Mouse (Mus musculus): ENCODE measurements at regions not wholly inside any gene's neighbourhood (a gene's known extent, or its start where the extent isn't known, plus 50 kb on each side); places are given as distances from the start of the nearest gene placed in this dataset.

GRCm38 (mm10) chr6:93395952-93396351 is 452.7 kb upstream of the Adamts9 start:
- intact Hi-C loops (cut with DNase I): no loop called here
- DNase-seq: no peak

DNA sequence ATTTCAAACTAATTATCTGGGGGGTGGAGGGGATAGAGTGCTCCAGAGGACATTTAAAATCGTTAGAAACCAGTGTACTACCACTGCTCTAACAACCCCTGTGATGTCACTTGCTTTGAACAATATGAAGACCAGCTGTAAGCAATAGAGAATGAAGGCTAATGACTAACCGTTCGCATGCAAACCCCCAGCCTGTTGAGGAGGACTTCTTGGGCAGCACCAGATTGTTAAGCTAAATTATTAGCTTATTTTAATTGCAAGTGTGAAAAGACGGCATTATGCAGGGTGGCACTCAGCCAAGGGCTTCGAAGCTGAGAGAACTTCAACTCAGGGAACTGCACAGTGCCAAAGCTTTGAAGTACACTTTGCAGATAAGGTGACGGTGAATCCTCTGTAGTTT is 452.0 kb upstream of the Adamts9 start:
- peak; percentile 29 for DNase-seq
- intact Hi-C loops (cut with DNase I): no loop called here

GRCm38 (mm10) chr6:93393551-93393950 is 450.3 kb upstream of the Adamts9 start:
- intact Hi-C loops (cut with DNase I): no loop called here
- no peak for DNase-seq

GRCm38 (mm10) chr6:93392402-93392801 is 449.1 kb upstream of the Adamts9 start:
- intact Hi-C loops (cut with DNase I): no loop called here

GRCm38 (mm10) chr6:93391166-93391565 is 447.9 kb upstream of the Adamts9 start:
- intact Hi-C loops (cut with DNase I): no loop called here

More at GRCm38 (mm10) chr6:93392402-93392801, 449.1 kb upstream of the Adamts9 start:
- no peak for DNase-seq

GRCm38 (mm10) chr6:93371341-93371740 is 428.0 kb upstream of the Adamts9 start:
- no peak for DNase-seq
- intact Hi-C loops (cut with DNase I): no loop called here

More at GRCm38 (mm10) chr6:93391166-93391565, 447.9 kb upstream of the Adamts9 start:
- no peak for DNase-seq

- intact Hi-C loops (cut with DNase I): no loop called here
Observed at GRCm38 (mm10) chr6:93363846-93364245, 420.6 kb upstream of the Adamts9 start.

DNA sequence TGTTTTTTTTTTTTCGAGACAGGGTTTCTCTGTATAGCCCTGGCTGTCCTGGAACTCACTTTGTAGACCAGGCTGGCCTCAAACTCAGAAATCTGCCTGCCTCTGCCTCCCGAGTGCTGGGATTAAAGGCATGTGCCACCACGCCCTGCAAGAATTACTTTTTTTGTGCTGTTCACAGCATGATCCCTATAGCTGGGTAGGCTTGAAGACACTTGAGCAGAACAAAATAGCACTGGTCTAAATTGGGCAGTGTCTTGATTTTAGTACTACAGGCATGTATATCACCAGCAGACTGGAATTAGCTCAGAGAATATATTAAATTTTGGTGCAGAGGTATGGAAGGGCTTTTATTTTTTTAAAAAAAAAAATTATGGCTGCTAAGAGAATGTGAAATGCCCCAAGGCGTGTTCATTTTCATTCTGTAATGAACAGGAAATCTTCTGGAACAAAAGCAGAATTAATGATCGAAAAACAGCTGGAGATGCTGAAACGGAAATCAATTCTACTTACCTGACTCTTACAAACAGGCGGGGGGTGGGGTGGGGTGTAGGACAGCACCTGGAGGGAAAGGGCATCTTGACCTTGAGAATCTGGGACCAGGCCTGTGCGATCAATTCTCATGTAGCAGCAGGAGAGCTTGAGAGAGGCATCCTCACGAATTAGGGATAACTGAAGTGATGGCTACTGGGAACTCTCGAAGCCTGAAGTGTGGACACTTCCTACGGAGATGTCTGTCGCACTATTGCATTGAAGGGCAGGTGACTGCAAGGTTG is 410.2 kb upstream of the Adamts9 start:
- DNase-seq: no peak

More at GRCm38 (mm10) chr6:93363846-93364245, 420.6 kb upstream of the Adamts9 start:
- no peak for DNase-seq

GRCm38 (mm10) chr6:93349936-93350700 is 406.8 kb upstream of the Adamts9 start:
- no peak for DNase-seq
- intact Hi-C loops (cut with DNase I): no loop called here

More for the DNA sequence above, 410.2 kb upstream of the Adamts9 start:
- intact Hi-C loops (cut with DNase I): no loop called here

DNA sequence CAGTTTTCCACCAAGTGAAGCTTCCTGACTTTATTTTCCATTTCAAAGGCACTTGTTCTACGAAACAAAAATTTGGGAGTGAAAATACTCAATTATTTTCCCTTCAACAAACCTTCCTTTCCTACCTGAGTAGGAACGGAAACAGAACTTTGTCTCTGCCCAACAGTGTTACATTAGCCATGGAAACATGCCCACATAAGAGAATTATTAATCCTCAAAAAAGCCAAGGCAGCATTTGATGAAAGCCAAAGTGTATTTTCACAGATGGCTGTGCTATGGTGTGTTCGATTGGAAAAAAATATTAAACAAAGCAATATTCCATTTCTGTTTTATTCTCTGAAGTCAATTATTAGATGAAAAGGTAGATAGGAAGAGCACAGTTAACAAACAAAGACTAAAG is 404.8 kb upstream of the Adamts9 start:
- no peak for DNase-seq
- intact Hi-C loops (cut with DNase I): no loop called here

DNA sequence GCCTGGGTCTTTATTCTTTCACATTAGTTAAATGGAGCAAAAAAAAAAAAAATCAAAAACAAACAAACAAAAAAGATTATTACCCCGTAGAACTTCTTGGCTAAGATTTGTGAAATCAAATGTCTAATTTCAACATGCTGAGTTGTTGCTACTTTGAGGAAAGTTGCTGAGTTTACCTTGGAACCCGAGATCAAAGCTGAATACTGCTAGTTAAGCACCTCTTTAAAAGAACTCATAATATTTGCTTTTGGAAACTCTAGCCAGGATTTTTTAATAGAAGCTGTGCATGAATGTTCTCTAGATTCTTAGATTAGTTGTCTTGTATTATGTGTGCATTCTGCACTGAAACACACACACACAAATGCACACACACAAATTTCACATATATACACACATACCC is 385.4 kb upstream of the Adamts9 start:
- DNase-seq: no peak
- intact Hi-C loops (cut with DNase I): no loop called here

DNA sequence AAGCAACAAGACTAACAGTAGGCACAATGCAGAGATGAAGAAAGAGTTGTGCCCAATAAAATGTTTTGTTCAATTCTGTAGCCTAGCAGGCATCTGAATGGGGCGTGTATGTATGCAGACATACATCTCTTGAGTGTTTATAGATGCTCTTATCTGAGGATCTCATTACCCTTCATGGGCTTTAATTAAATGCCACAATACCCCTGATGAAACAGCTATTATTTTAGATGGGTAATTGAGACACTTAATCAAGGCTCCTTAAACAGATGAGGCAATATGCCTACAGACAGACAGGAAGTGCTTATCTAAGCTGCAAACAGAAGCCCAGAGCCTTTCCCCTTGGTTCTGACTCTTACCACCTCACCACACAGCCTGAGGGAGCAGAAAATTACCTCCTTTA is 384.6 kb upstream of the Adamts9 start:
- intact Hi-C loops (cut with DNase I): no loop called here

GRCm38 (mm10) chr6:93323881-93324280 is 380.6 kb upstream of the Adamts9 start:
- intact Hi-C loops (cut with DNase I): no loop called here
- DNase-seq: no peak

More for the DNA sequence above, 384.6 kb upstream of the Adamts9 start:
- DNase-seq: no peak

- intact Hi-C loops (cut with DNase I): no loop called here
- DNase-seq: no peak
Observed at GRCm38 (mm10) chr6:93314625-93315024, 371.3 kb upstream of the Adamts9 start.

DNA sequence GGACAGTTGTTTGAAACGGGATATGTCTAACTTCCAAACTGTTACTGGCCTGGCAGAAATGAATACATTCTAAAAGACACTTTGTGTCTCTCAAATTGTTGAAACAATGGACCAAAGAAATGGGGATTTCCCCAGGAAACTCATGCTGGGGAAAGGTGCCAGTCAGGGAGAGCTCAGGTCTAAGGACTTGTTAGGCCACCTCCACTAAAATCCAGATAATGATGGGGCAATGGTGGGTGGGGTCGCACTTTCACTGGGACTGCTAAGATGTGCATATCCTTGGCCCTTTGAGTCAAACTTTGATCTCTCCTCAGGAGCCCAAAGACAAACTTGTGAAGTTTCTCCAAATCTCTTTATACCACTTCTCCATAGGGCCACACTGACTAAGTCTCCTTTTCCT is 361.9 kb upstream of the Adamts9 start:
- DNase-seq: no peak
- intact Hi-C loops (cut with DNase I): no loop called here

DNA sequence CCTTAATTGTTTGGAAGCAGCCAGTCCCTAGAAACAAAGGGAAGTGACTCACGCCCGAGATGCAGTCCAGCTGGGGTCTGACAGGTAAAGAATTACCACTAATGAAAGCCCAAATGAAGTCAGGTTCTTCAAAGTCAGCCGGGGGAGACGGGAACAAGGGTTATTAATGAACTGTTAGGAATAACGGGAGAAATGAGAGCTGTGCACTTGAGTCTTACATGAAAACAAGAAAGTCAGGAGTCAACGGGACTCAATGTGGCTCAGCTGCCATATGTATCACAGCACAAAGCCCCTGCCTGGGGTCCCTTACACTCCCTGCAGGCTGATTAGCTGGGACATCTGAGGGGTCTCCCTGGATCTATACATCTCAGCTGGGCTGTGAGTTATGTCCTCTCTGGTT is 354.7 kb upstream of the Adamts9 start:
- intact Hi-C loops (cut with DNase I): no loop called here
- no peak for DNase-seq

- DNase-seq: no peak
- intact Hi-C loops (cut with DNase I): no loop called here
Observed at GRCm38 (mm10) chr6:93291711-93292110, 348.4 kb upstream of the Adamts9 start.

DNA sequence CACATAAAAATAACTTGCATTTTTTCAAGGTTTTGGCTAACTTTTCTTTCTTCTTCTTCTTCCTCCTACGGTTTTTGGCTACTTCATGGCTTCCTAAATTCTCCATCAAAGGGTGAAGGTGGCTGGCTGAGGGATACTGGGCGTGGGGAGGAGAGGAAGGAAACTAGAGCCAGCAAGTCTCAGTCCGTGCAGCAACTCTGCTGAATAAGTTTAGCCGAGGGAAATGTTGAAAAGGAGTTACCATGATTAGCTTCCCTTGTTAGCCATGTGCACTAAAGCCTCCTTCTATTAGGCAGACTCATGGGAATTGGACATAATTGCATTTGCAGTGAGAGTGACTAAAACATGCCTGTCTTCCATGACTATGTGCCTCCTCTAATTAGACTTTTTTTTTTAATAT is 345.1 kb upstream of the Adamts9 start:
- intact Hi-C loops (cut with DNase I): no loop called here
- no peak for DNase-seq

DNA sequence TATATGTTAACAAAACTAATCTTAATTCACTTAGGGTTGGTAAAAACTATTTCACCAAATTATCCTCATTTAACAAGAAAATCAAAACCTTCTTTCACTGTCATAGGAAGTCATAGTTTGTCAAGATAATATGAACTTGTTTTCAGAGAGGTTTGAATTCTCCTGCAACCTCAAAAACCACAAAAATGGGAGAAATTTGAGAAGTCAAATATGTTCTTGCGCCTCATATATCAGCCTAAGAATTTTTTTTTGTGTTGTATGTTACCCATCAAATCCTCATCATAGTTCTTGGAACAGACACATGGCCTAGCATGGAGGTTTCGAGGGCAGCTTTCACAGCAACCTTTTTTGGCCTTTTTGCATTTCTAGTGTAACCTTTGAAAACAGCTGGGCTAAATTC is 342.5 kb upstream of the Adamts9 start:
- DNase-seq: no peak
- intact Hi-C loops (cut with DNase I): no loop called here

DNA sequence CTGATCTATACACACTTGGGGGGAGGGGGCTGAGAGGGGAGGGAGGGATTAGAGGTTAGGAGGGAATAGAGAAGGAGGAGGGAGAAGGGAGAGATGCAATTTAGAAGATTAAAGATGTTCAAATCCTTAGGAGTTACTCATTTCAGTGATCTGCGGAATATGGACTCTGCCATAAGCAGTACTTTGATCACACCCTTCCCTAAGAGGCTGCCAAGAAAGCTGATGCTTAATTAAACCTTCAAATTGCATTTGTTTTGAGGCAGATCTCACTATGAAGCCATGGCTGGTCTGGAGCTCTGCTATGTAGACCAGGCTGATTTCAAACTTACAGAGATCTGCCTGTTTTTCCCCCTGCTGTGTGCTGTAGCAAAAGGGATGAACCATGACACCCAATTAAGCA is 338.2 kb upstream of the Adamts9 start:
- intact Hi-C loops (cut with DNase I): no loop called here
- DNase-seq: no peak

GRCm38 (mm10) chr6:93273917-93274513 is 330.7 kb upstream of the Adamts9 start:
- intact Hi-C loops (cut with DNase I): no loop called here
- DNase-seq: no peak

DNA sequence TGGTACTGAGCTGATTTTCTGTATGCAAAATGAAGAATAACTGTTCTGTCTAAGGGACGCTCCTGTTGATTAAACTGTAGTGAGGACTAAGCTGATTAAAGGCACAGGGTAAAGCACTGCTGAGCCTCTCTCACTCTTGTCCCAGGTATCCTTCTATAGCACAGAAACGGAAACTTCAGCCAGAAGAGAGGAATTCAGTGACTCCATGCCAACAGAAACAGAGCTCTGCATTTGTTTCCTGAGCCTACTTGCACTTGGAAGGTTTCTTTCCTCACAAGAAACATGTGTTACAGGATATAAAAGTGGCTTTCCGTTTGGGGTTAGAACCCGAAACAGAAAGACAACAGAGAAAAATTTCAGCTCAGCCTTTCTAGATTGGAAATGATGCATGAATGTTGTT is 328.9 kb upstream of the Adamts9 start:
- no peak for DNase-seq
- intact Hi-C loops (cut with DNase I): no loop called here
